Mouse (Mus musculus) erythroid progenitor cell, adult 5-6 weeks (primary cell): Measurements from ENCODE around the gene Samsn1. TPM values are rescaled to one million over a fixed set of nuclear protein-coding genes. Genes with fewer than 3 reads are reported as not detected.
"Not testable (repeated sequence)": the region's sequence is repeated elsewhere in the genome, so short reads cannot be mapped to it uniquely, and the experiment has no call there.

Source experiments
- ATAC-seq: replicated peaks from 2 replicates; pipeline ENCODE4 v1.8.0; 2016; ENCODE audit warnings: moderate number of reproducible peaks, mild to moderate bottlenecking, moderate TSS enrichment, inconsistent platforms; ENCODE audit not compliant: poor library complexity, low FRiP score, severe bottlenecking
- total RNA-seq, 2 experiments: library from RNA; stranded (forward) in 1 of 2; stranded (reverse) in 1 of 2; fragments of 150-400 nt in 1 of 2; fragments of 186-747, 209-891 nt in 1 of 2; gene quantifications; 2 replicates each; pipeline versions ENCODE4 v1.2.3 to v1.2.4; 2015 to 2017; ENCODE audit warnings: low replicate concordance in 2 of 2

Samsn1 gene
- total RNA-seq, 2 experiments from 2014 or later = 18.4 to 32.5 TPM

GRCm38 (mm10) chr16:75826949-75827348 is 195.1 kb downstream of the Samsn1 start:
- not testable (repeated sequence) for ATAC-seq

DNA sequence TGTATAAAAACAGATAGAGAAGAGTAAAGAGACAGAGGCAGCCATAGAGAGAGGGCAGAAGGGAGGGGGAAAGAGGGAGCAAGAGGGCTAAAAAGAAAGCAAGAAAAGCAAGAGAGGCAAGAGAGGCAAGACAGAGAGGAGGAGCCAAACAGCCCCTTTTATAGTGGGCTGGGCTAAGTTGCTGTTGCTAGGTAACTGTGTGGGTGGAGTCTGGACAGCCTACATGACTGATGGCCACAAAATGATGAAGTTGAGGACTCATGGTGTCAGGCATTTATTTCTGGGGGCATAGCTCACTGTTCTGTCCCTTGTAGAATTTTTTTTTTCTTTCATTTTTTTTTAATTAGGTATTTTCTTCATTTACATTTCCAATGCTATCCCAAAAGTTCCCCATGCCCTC is 195.6 kb downstream of the Samsn1 start:
- 0 out of 2 replicates have a peak, but pooled peaks have one; percentile 57 for ATAC-seq

DNA sequence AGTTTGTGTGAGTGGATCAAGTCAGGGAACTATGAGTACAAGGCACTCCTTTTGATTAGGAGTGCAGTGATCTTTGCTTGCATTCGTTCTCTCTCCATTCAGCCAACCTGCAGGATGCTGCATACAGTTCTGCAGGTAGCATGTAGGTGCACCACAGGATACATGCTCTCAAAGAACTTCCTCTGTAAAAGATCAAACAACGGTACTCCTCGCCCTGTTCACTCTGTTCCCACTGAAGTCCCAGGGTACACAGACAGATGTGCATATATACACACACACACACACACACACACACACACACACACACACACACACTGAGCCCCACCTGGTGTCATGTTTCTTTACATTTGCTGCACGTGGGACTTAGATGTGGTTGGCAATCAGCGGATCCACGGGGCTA is 198.9 kb downstream of the Samsn1 start:
- ATAC-seq = no peak

GRCm38 (mm10) chr16:75820963-75821362 is 201.1 kb downstream of the Samsn1 start:
- ATAC-seq = no peak
